Mouse (Mus musculus) CH12.LX (cell line): Measurements from ENCODE around the gene Eif4g3. TPM values are rescaled to one million over a fixed set of nuclear protein-coding genes. Genes with fewer than 3 reads are reported as not detected.
A peak's percentile ranks its signal among the peaks of the same experiment; 100 is the strongest.

Source experiments
- DNase-seq: peaks from one replicate; pipeline ENCODE4 v3.0.0-alpha.2; 2013; ENCODE audit errors: extremely low read depth
- H3K27ac ChIP-seq: 2 replicates; pipeline ENCODE4 v1.5.1; 2012; ENCODE audit warnings: low read depth, mild to moderate bottlenecking, control low read depth, moderate library complexity; ENCODE audit not compliant: insufficient read depth
- H3K27me3 ChIP-seq: replicated peaks from 2 replicates; pipeline ENCODE3; 2012; ENCODE audit warnings: inconsistent platforms
- H3K36me3 ChIP-seq, 2 experiments: replicated peaks in 1 of 2; 2 replicates each; pipeline versions ENCODE3 to v1.6.1; 2012; ENCODE audit warnings: inconsistent platforms in 1 of 2, low read length in 1 of 2, mild to moderate bottlenecking in 1 of 2, mixed read lengths in 1 of 2, moderate library complexity in 1 of 2; ENCODE audit not compliant: control insufficient read depth in 1 of 2, insufficient read depth in 1 of 2
- H3K4me1 ChIP-seq, 2 experiments: 2 replicates each; pipeline ENCODE4 v1.6.1; 2012; ENCODE audit warnings: inconsistent platforms in 1 of 2, moderate library complexity in 1 of 2; ENCODE audit not compliant: insufficient read depth in 2 of 2, control insufficient read depth in 1 of 2
- H3K4me2 ChIP-seq: 2 replicates; pipeline ENCODE4 v1.6.1; 2012; ENCODE audit warnings: low read depth, mild to moderate bottlenecking, control low read depth; ENCODE audit not compliant: poor library complexity, insufficient read depth, severe bottlenecking
- H3K4me3 ChIP-seq, 3 experiments: fragments of 150-350 bp in 1 of 3; sonication (generic) in 1 of 3; replicated peaks in 1 of 3; 2 replicates each; pipeline versions ENCODE3 to v1.5.1; 2011 to 2012; ENCODE audit warnings: low read depth in 2 of 3, low read length in 2 of 3, mild to moderate bottlenecking in 2 of 3, moderate library complexity in 2 of 3, control low read depth in 1 of 3, improper control_type of control experiment in 1 of 3, inconsistent platforms in 1 of 3, mixed read lengths in 1 of 3; ENCODE audit not compliant: poor library complexity in 1 of 3
- H3K79me2 ChIP-seq: replicated peaks from 2 replicates; pipeline ENCODE4 v1.6.1; 2012; ENCODE audit warnings: mild to moderate bottlenecking, moderate library complexity; ENCODE audit not compliant: control insufficient read depth, poor library complexity, insufficient read depth, severe bottlenecking; ENCODE audit errors: extremely low read depth
- H3K9ac ChIP-seq: 2 replicates; pipeline ENCODE4 v1.6.1; 2012; ENCODE audit warnings: low read depth, mild to moderate bottlenecking, control low read depth, moderate library complexity; ENCODE audit not compliant: insufficient read depth
- H3K9me3 ChIP-seq: replicated peaks from 2 replicates; pipeline ENCODE3; 2012; ENCODE audit warnings: low read length, inconsistent platforms, mixed read lengths
- BHLHE40 ChIP-seq: IDR thresholded peaks from 2 replicates; pipeline ENCODE4 v1.6.1; 2011; ENCODE audit warnings: mild to moderate bottlenecking, low read depth, low read length, improper control_type of control experiment
- CHD1 ChIP-seq: IDR thresholded peaks from 2 replicates; pipeline ENCODE4 v1.6.1; 2012; ENCODE audit warnings: low read depth, low read length, improper control_type of control experiment, inconsistent platforms
- CHD2 ChIP-seq: IDR thresholded peaks from 2 replicates; pipeline ENCODE4 v1.6.1; 2011; ENCODE audit warnings: low read length, improper control_type of control experiment
- CTCF ChIP-seq, 2 experiments: IDR thresholded peaks in 1 of 2; conservative IDR thresholded peaks in 1 of 2; 2 replicates each; pipeline ENCODE4 v1.5.1; 2011 to 2012; ENCODE audit warnings: low read depth in 2 of 2, low read length in 2 of 2, improper control_type of control experiment in 1 of 2, inconsistent platforms in 1 of 2, mild to moderate bottlenecking in 1 of 2, moderate library complexity in 1 of 2
- E2F4 ChIP-seq: IDR thresholded peaks from 2 replicates; pipeline ENCODE4 v1.6.1; 2011; ENCODE audit warnings: low read depth, low read length, improper control_type of control experiment; ENCODE audit not compliant: insufficient replicate concordance
- ELF1 ChIP-seq: IDR thresholded peaks from 2 replicates; pipeline ENCODE4 v1.6.1; 2014; ENCODE audit warnings: low read depth, mild to moderate bottlenecking, inconsistent platforms, low read length, improper control_type of control experiment
- EP300 ChIP-seq: IDR thresholded peaks from 2 replicates; pipeline ENCODE4 v1.6.1; 2011; ENCODE audit warnings: low read length, improper control_type of control experiment
- ETS1 ChIP-seq: conservative IDR thresholded peaks from 2 replicates; pipeline ENCODE4 v1.6.1; 2012; ENCODE audit warnings: low read depth, mild to moderate bottlenecking, inconsistent platforms, low read length, improper control_type of control experiment, moderate library complexity
- GABPA ChIP-seq: IDR thresholded peaks from 2 replicates; pipeline ENCODE4 v1.6.1; 2012; ENCODE audit warnings: low read depth, low read length, improper control_type of control experiment, inconsistent platforms; ENCODE audit not compliant: insufficient replicate concordance
- HCFC1 ChIP-seq: IDR thresholded peaks from 2 replicates; pipeline ENCODE4 v1.6.1; 2012; ENCODE audit warnings: low read depth, mild to moderate bottlenecking, inconsistent platforms, low read length, improper control_type of control experiment
- IRF4 ChIP-seq: IDR thresholded peaks from 2 replicates; pipeline ENCODE4 v1.6.1; 2014; ENCODE audit warnings: low read depth, mild to moderate bottlenecking, inconsistent platforms, low read length, improper control_type of control experiment
- JUN ChIP-seq: IDR thresholded peaks from 2 replicates; pipeline ENCODE4 v1.6.1; 2011; ENCODE audit warnings: low read depth, mild to moderate bottlenecking, low read length, improper control_type of control experiment, moderate library complexity; ENCODE audit not compliant: insufficient read depth
- JUND ChIP-seq: conservative IDR thresholded peaks from 2 replicates; pipeline ENCODE4 v1.6.1; 2011; ENCODE audit warnings: low read depth, low read length, improper control_type of control experiment
- KAT2A ChIP-seq: IDR thresholded peaks from 2 replicates; pipeline ENCODE4 v1.6.1; 2012; ENCODE audit warnings: low read length, improper control_type of control experiment, inconsistent platforms; ENCODE audit not compliant: insufficient replicate concordance
- MAFK ChIP-seq: IDR thresholded peaks from 2 replicates; pipeline ENCODE4 v1.6.1; 2011; ENCODE audit warnings: low read length, improper control_type of control experiment; ENCODE audit not compliant: insufficient replicate concordance
- MAX ChIP-seq: IDR thresholded peaks from 2 replicates; pipeline ENCODE4 v1.6.1; 2011; ENCODE audit warnings: low read length, improper control_type of control experiment
- MAZ ChIP-seq: IDR thresholded peaks from 2 replicates; pipeline ENCODE4 v1.6.1; 2012; ENCODE audit warnings: low read depth, mild to moderate bottlenecking, inconsistent platforms, low read length, improper control_type of control experiment, moderate library complexity
- MEF2A ChIP-seq: IDR thresholded peaks from 2 replicates; pipeline ENCODE4 v1.6.1; 2014; ENCODE audit warnings: low read depth, mild to moderate bottlenecking, inconsistent platforms, low read length, improper control_type of control experiment, borderline replicate concordance
- MXI1 ChIP-seq: IDR thresholded peaks from 2 replicates; pipeline ENCODE4 v1.6.1; 2011; ENCODE audit warnings: mild to moderate bottlenecking, low read depth, low read length, improper control_type of control experiment
- MYC ChIP-seq: IDR thresholded peaks from 2 replicates; pipeline ENCODE4 v1.6.1; 2011; ENCODE audit warnings: low read depth, mild to moderate bottlenecking, improper control_type of control experiment, low read length
- NELFE ChIP-seq: IDR thresholded peaks from 2 replicates; pipeline ENCODE4 v1.6.1; 2011; ENCODE audit warnings: low read depth, low read length, improper control_type of control experiment
- NRF1 ChIP-seq: IDR thresholded peaks from 2 replicates; pipeline ENCODE4 v1.6.1; 2014; ENCODE audit warnings: low read depth, mild to moderate bottlenecking, inconsistent platforms, low read length, improper control_type of control experiment, moderate library complexity
- PAX5 ChIP-seq: IDR thresholded peaks from 2 replicates; pipeline ENCODE4 v1.6.1; 2012; ENCODE audit warnings: low read length, inconsistent platforms, mixed read lengths
- POLR2A ChIP-seq: IDR thresholded peaks from 2 replicates; pipeline ENCODE4 v1.6.1; 2011; ENCODE audit warnings: low read depth, mild to moderate bottlenecking, improper control_type of control experiment, low read length
- POLR2AphosphoS2 ChIP-seq: IDR thresholded peaks from 2 replicates; pipeline ENCODE4 v1.6.1; 2011; ENCODE audit warnings: low read depth, low read length, improper control_type of control experiment
- RAD21 ChIP-seq: IDR thresholded peaks from 2 replicates; pipeline ENCODE4 v1.6.1; 2011; ENCODE audit warnings: low read depth, mild to moderate bottlenecking, low read length, improper control_type of control experiment, moderate library complexity
- RCOR1 ChIP-seq: conservative IDR thresholded peaks from 2 replicates; pipeline ENCODE4 v1.6.1; 2012; ENCODE audit warnings: low read depth, mild to moderate bottlenecking, inconsistent platforms, low read length, improper control_type of control experiment
- SIN3A ChIP-seq: IDR thresholded peaks from 2 replicates; pipeline ENCODE4 v1.6.1; 2012; ENCODE audit warnings: low read length, improper control_type of control experiment, inconsistent platforms
- SMC3 ChIP-seq: IDR thresholded peaks from 2 replicates; pipeline ENCODE4 v1.6.1; 2011; ENCODE audit warnings: low read depth, low read length, improper control_type of control experiment
- TBP ChIP-seq: conservative IDR thresholded peaks from 2 replicates; pipeline ENCODE4 v1.6.1; 2011; ENCODE audit warnings: low read depth, low read length, improper control_type of control experiment
- TCF12 ChIP-seq: IDR thresholded peaks from 2 replicates; pipeline ENCODE4 v1.6.1; 2014; ENCODE audit warnings: low read depth, mild to moderate bottlenecking, inconsistent platforms, low read length, improper control_type of control experiment
- UBTF ChIP-seq: IDR thresholded peaks from 2 replicates; pipeline ENCODE4 v1.6.1; 2012; ENCODE audit warnings: low read depth, mild to moderate bottlenecking, inconsistent platforms, low read length, improper control_type of control experiment, moderate library complexity
- USF1 ChIP-seq: IDR thresholded peaks from 2 replicates; pipeline ENCODE4 v1.6.1; 2014; ENCODE audit warnings: low read depth, mild to moderate bottlenecking, inconsistent platforms, low read length, improper control_type of control experiment
- USF2 ChIP-seq: conservative IDR thresholded peaks from 2 replicates; pipeline ENCODE4 v1.6.1; 2011; ENCODE audit warnings: low read depth, low read length, improper control_type of control experiment
- ZC3H11A ChIP-seq: IDR thresholded peaks from 2 replicates; pipeline ENCODE4 v1.6.1; 2012; ENCODE audit warnings: low read depth, mild to moderate bottlenecking, inconsistent platforms, low read length, improper control_type of control experiment
- ZKSCAN1 ChIP-seq: IDR thresholded peaks from 2 replicates; pipeline ENCODE4 v1.6.1; 2012; ENCODE audit warnings: low read depth, inconsistent platforms, low read length, improper control_type of control experiment, borderline replicate concordance
- ZMIZ1 ChIP-seq: IDR thresholded peaks from 2 replicates; pipeline ENCODE4 v1.6.1; 2012; ENCODE audit warnings: low read depth, mild to moderate bottlenecking, inconsistent platforms, low read length, improper control_type of control experiment
- ZNF384 ChIP-seq: IDR thresholded peaks from 2 replicates; pipeline ENCODE4 v1.6.1; 2012; ENCODE audit warnings: low read depth, low read length, improper control_type of control experiment, inconsistent platforms
- dilution Hi-C: fragments of 300-500 bp; cut with MboI; formaldehyde crosslinking; loops from 2 replicates; pipeline ENCODE4 v1.14.3; 2020; ENCODE audit warnings: low sequenced_read_pairs; ENCODE audit not compliant: extremely low pct_unique_long_range_greater_than_20kb, extremely low pct_ligation_motif_present
- in situ Hi-C: fragments of 300-500 bp; cut with MboI; formaldehyde crosslinking; loops from 3 replicates; pipeline ENCODE4 v1.14.3; 2019; ENCODE audit warnings: low sequenced_read_pairs, low pct_ligation_motif_present, low pct_unique_long_range_greater_than_20kb, mixed read lengths
- polyA plus RNA-seq: library from polyadenylated mRNA; unstranded; fragments of >175 nt; gene quantifications from 2 replicates; pipeline ENCODE4 v1.2.1, GENCODE M21; 2012; ENCODE audit warnings: low read depth; ENCODE audit not compliant: insufficient read length
- total RNA-seq, 2 experiments: library from RNA; depleted of rRNA; stranded (reverse); fragments of 300-350 nt in 1 of 2; fragments of >200 nt in 1 of 2; gene quantifications; 2 replicates each; pipeline ENCODE4 v1.2.3; 2012 to 2014

Eif4g3 gene
- total and polyA plus RNA-seq, 3 experiments, result 10.8 to 47.2 (median 24.0) TPM

DNA sequence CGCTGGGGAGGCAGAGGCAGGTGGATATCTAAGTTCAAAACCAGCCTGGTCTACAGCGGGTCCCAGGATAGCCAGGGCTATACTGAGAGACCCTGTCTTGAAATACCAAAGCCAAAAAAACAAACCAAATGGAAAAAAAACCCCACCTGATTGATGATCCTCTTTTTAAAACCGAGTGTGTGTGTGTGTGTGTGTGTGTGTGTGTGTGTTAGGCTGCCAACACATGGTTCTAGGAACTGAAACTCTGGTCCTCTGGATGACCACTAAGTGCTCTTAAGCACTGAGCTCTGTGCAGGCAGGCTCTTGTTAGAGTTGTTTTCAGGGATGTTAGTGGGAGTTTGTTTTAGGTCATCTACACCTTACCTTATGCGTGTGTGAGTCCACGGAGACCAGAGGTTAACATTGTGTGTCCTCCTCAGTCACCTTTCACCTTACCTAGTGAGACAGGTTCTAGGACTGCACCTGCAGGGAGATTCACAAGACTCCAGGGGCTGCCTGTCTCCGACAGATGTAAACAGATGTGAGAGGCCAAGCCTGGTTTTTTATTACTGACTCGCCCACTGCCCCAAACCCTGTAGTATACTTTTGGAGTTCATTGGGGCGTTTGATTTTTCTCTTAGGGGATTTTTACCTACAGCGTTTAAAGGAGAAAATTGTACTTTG, 14.3 kb downstream of the Eif4g3 start:
- no peaks in the 10 kb centered on the region for H3K27me3 ChIP-seq
- H3K79me2 ChIP-seq, result peaks cover 45% of the 10 kb centered on the region
- TF ChIP-seq PAX5 (no peak), ELF1 (no peak), JUND (no peak), EP300 (peak; percentile 68), NRF1 (no peak), SIN3A (peak; percentile 38; the same call in 1 of the 2 replicates), USF2 (no peak), UBTF (no peak), JUN (no peak), POLR2AphosphoS2 (no peak), ZC3H11A (no peak), MAZ (no peak), ETS1 (peak; percentile 66), GABPA (no peak), TBP (no peak), MEF2A (no peak), RCOR1 (no peak), NELFE (no peak), RAD21 (no peak), MYC (no peak), MXI1 (peak; percentile 61), HCFC1 (no peak), KAT2A (no peak), POLR2A (no peak), BHLHE40 (no peak), ZMIZ1 (no peak), USF1 (no peak), CTCF (conservative IDR thresholded peaks at IDR 0.05 in 1 of 2, IDR thresholded peaks at IDR 0.05 in 1 of 2; ENCODE audit: low read depth in 2 of 2, low read length in 2 of 2) (no peak), MAFK (no peak), SMC3 (no peak), CHD1 (no peak), ZKSCAN1 (no peak), ZNF384 (peak; percentile 61), E2F4 (no peak), CHD2 (no peak), IRF4 (peak; percentile 85), MAX (no peak), TCF12 (peak; percentile 9; the same call in 1 of the 2 replicates)
- no peak overlapping the region for H3K9ac ChIP-seq
- peaks cover 43 to 82% of the 10 kb centered on the region in 2 experiments for H3K36me3 ChIP-seq
- peaks cover 4 to 20% of the 10 kb centered on the region in 2 experiments; a peak in 3 of 4 replicates for H3K4me1 ChIP-seq
- H3K9me3 ChIP-seq, result no peaks in the 10 kb centered on the region
- H3K4me3 ChIP-seq, result no peak overlapping the region
- H3K27ac ChIP-seq, result peak overlapping the region; percentile 69
- DNase-seq, result no peak
- H3K4me2 ChIP-seq, result peak overlapping the region; percentile 21; the same call in 1 of the 2 replicates
- dilution Hi-C loops (no loop called here), in situ Hi-C loops (no loop called here)
